Mouse (Mus musculus): Measurements from ENCODE around the gene Olfr1293-ps.

Olfr1293-ps gene

DNA sequence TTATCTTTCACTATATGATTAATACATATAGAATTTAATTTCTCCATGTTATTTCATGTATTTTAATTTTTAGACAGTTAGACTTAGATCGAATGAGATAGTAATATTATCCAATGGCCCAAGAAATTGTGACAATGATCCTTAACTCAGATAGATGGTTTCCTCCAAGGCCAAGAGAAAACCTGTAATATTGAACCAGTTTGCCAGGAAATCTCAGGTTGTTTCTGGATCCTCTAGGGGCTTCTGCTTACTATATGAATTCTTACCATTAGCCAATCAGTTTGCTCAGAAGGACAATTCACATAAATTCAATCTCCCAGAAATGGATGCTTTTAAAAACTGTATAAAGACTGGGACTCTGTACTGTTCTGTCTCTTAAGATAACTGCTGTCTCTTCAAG lies at the start of gene Olfr1293-ps:
Gene Olfr1293-ps, plus strand, starts transcription at position 301 of the 400 bp plus-strand sequence.
- no peak for DNase-seq

DNA sequence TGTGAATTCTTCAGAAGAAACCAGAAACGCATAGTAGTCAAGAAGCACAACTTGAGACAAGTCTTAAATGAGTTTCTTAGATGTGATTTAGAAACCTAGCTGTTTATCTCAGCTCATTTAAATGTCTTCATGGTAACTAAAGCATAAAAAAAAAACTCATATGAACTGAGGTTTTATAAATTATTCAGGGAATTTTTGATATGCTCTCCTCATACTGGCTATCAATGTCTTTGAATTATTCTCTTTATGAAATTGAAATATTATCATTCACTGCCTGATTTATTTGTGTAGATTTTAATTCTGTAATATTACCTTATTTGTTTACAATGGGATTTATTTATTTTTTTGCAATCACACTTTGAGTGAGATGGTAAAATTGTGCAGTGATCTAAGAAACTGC lies 44.5 kb upstream of the Olfr1293-ps start, which contains the start of gene Olfr1289:
Gene Olfr1289, plus strand, starts transcription at position 301 of the 400 bp plus-strand sequence.
- no peak for DNase-seq

DNA sequence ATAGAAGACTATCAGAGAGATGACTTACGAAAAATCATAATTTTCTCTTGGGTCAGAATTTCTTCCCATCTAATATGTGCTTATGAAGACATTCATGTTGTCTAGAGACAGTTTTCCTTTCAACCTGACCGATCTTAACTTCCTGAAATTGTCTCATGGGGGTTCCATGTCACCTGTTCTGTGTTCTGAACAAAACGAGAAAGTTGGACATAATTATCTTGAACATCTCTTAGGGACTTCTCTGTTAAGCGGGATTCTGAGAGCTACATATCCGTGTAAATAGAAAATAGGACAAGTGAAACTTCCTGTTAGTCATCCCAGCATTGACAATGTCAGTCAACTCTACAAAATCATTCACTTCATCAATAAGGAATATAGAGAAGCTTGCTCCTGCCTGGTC lies 31.3 kb upstream of the Olfr1293-ps start, which contains the start of gene Olfr1290:
Gene Olfr1290, minus strand, starts transcription at position 101 of the 400 bp plus-strand sequence.
- DNase-seq, result no peak

DNA sequence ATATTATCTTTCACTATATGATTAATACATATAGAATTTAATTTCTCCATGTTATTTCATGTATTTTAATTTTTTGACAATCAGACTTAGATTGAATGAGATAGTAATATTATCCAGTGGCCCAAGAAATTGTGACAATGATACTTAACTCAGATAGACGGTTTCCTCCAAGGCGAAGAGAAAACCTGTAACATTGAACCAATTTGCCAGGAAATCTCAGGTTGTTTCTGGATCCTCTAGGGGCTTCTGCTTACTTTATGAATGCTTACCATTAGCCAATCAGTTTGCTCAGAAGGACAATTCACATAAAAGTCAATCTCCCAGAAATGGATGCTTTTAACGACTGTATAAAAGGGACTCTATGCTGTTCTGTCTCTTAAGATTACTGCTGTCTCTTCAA lies 28.1 kb upstream of the Olfr1293-ps start, which contains the start of gene Olfr1291-ps1:
Gene Olfr1291-ps1, plus strand, starts transcription at position 301 of the 400 bp plus-strand sequence.
- DNase-seq, result no peak

DNA sequence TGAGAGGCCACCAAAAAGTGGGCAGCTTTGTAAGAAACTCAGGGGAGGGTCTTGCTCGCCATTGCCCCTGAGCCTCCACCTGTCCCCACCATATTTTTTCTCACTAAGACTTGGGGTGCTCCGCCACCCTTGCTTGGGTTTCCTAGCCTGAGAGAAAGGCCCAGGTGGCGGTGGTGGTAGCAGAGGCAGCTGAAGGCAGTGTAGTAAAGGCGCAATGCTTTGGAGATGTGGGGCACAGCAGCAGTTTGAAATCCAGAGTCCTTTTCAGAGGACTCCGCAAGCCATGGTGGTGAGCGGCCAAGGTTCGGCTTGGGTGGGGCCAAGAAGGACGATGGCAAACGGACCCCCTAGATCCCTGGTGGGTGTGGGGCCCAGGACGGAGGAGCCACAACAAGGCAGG lies 7.6 kb upstream of the Olfr1293-ps start:
- DNase-seq, result no peak

DNA sequence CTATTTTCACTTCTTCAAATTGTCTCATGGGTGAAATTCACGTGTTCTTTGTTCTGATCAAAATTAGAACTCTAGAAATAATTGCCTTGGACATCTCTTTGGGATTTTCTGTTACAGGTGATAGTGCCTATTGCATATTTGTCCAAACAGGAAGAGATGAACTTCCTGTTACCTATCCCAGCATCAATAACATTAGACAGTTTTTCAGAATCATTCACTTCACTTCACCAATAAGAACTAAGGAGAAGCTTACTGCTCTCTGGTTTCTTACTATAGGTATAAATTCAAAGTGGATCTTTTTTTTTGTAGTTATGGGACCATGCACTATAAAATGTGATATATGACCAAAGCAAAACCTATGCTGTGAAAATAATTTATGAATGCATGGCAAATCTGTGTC lies 15.2 kb downstream of the Olfr1293-ps start, which contains the start of gene Olfr1294:
Gene Olfr1294, minus strand, starts transcription at position 101 of the 400 bp plus-strand sequence.
- no peak for DNase-seq

DNA sequence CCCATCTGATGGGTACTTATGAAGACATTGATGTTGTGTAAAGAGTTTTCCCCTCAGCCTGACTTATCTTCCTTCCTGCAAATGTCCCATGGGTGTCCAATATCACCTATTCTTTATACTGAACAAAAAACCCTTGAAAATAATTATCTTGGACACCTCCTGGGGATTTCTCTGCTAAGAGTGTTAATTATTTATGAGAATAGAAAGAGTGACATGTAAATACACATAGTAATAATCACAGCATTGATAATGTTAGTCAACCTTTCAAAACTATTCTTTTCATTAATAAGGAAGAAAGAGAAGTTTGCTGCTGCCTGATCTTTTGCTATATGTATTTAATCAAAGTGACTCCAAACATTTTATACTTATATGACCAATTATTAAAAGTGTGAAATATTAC lies 44.6 kb downstream of the Olfr1293-ps start, which contains the start of gene Olfr1295:
Gene Olfr1295, minus strand, starts transcription at position 101 of the 400 bp plus-strand sequence.
- no peak for DNase-seq
